Mouse (Mus musculus): Measurements from ENCODE around the gene Hbp1.

The Hbp1 gene

GRCm38 (mm10) chr12:31905696-31906551 lies 44.4 kb downstream of the Hbp1 start:
- 46% methylated on average over 6 of the region's 6 CpGs for WGBS

GRCm38 (mm10) chr12:31900391-31900914 lies 49.9 kb downstream of the Hbp1 start:
- 81% methylated on average over 4 of the region's 4 CpGs for WGBS

- 52% methylated on average over 7 of the region's 7 CpGs for WGBS
These were observed 52.9 kb downstream of the Hbp1 start for GRCm38 (mm10) chr12:31897456-31897855.

- WGBS = 48% methylated on average over 8 of the region's 8 CpGs
These were observed 53.3 kb downstream of the Hbp1 start for GRCm38 (mm10) chr12:31896986-31897385.

DNA sequence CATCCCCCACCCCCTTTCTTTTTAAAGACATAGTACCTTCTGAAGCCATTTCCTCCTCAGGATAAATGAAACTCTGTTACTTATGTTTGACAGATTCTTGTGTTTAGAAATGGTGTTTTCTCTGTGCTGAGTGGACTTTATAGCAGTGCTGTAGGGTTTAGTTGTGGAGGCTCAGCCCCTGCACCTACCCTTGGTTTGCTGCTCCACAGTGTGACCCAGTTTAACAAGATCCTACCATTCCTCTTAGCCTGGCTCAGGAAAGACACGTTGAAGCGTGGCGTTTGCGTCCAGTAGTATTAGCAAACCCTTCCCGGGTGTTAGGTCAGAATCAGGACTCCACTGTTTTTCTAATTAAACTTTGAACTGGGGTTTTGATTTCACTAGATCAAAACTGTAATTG lies 54.0 kb downstream of the Hbp1 start:
- 42% methylated on average over 5 of the region's 5 CpGs for WGBS

GRCm38 (mm10) chr12:31895888-31896287 lies 54.4 kb downstream of the Hbp1 start:
- WGBS = 29% methylated on average over 2 of the region's 2 CpGs

DNA sequence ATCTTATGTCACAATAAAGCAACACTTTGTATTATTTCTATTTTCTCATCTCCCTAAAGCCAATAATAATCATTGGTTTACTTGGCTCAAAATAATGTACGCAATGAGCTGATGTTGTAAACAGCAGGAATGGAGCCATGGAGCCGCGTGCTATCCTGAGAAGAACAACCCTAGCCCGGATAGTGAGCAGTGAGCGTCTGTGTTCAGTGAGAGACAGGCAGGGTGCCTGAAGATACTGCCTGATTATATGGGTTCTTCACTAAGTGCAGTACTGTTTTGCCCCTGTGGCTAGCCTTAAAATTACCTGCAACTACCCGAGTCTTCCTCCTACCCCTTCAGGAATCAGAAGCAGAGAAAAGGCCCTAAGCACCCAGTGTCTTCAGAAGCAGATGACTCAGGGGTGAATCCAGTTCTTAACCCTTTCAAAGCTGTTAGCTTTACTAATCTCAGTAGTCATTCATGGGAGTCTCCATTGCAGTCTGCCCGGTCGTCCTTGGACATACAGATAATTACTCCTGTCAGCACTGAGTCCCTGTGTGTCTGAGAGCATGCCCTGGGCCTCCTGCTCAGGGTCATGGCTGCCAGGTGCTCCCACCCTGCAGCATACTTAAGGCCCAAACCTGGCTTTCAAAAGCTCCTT lies 55.1 kb downstream of the Hbp1 start:
- 54% methylated on average over 8 of the region's 8 CpGs for WGBS

- WGBS = 72% methylated on average over 7 of the region's 7 CpGs
These were observed 57.6 kb downstream of the Hbp1 start for GRCm38 (mm10) chr12:31892771-31893170.

DNA sequence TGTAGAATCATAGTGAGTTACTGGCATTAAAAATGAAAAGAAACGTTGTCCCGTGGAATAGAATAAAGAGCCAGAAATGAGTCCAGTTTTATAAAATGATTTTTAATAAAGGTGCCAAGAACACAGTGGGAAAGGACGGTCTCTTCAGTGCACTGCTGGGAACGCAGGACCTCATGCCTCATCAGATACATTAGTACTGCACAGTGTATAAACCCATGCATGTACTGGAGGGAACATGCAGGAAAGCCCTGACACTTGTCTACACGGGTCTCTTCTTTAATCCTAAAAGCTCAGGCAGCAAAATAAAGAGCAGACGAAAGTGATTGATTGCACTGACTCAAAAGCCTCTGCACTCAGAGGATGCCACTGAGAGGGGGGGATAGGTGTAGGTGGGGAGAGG lies 59.6 kb downstream of the Hbp1 start:
- 49% methylated on average over 6 of the region's 6 CpGs for WGBS

GRCm38 (mm10) chr12:31885844-31886606 lies 64.3 kb downstream of the Hbp1 start:
- WGBS = 66% methylated on average over 11 of the region's 11 CpGs

DNA sequence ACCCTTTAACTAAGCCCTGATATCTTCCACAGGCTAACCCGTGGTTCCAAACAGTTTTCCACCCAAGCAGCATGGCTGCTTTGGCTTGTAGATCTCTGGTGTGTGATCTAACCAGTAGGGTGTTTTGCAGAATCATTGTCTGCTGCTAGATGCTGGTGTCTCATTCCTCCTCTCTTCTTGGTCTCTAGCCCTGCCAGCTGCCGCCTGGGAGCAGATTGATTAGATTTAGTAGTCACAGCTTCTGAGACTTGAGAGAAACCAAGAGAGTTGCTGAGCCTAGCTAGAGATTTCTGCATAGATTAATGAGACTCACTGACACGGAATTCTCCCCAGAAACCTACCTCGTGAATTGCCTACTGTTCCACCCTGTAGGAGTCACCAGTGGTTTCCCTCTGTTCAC lies 65.3 kb downstream of the Hbp1 start:
- WGBS = 55% methylated on average over 4 of the region's 4 CpGs

- 75% methylated on average over 4 of the region's 4 CpGs for WGBS
These were observed 66.0 kb downstream of the Hbp1 start for GRCm38 (mm10) chr12:31884365-31884764.

GRCm38 (mm10) chr12:31882736-31883135 lies 67.6 kb downstream of the Hbp1 start:
- WGBS = 71% methylated on average over 1 of the region's 1 CpGs

GRCm38 (mm10) chr12:31876775-31877174 lies 73.6 kb downstream of the Hbp1 start:
- WGBS = 54% methylated on average over 4 of the region's 4 CpGs
